Mouse (Mus musculus) monocyte, adult 2 months (primary cell): ENCODE measurements around the gene Lcn12.

Experiments used
- DNase-seq, 2 experiments: peaks; one replicate each; pipeline ENCODE4 v3.0.0; 2022; ENCODE audit warnings: low spot score in 2 of 2, low read depth in 1 of 2

The Lcn12 gene

GRCm38 (mm10) chr2:25461407-25461806, 32.3 kb downstream of the Lcn12 start:
- no peak for DNase-seq

- peak; percentile 85 to 87 for DNase-seq
Measured at GRCm38 (mm10) chr2:25460551-25461309, 33.0 kb downstream of the Lcn12 start, which contains the start of gene Paxx. Paxx (minus strand) TSS chr2:25461094.

GRCm38 (mm10) chr2:25460135-25460534, 33.6 kb downstream of the Lcn12 start:
- DNase-seq, result no peak

GRCm38 (mm10) chr2:25458911-25459310, 34.8 kb downstream of the Lcn12 start:
- no peak for DNase-seq

GRCm38 (mm10) chr2:25457022-25457896, 36.5 kb downstream of the Lcn12 start:
- no peak for DNase-seq

GRCm38 (mm10) chr2:25456205-25456953, 37.3 kb downstream of the Lcn12 start, which contains the start of gene Clic3:
Clic3 (plus strand) TSS chr2:25456838.
- no peak for DNase-seq

GRCm38 (mm10) chr2:25452951-25453350, 40.8 kb downstream of the Lcn12 start:
- no peak for DNase-seq

- DNase-seq, result peak in 1 of 2 experiments; percentile 14
Measured at GRCm38 (mm10) chr2:25450853-25451647, 42.7 kb downstream of the Lcn12 start.

GRCm38 (mm10) chr2:25442682-25443081, 51.0 kb downstream of the Lcn12 start:
- no peak for DNase-seq

GRCm38 (mm10) chr2:25441067-25441466, 52.6 kb downstream of the Lcn12 start:
- no peak for DNase-seq
